Mouse (Mus musculus) urinary bladder, postnatal 4 days (tissue): ENCODE measurements around the gene Ncor2.

ENCODE experiments used
- DNase-seq, 2 experiments: peaks; one replicate each; pipeline ENCODE4 v3.0.0; 2021 to 2022; ENCODE audit warnings: low spot score in 2 of 2

Ncor2 gene

GRCm38 (mm10) chr5:125127920-125128319 lies 51.1 kb downstream of the Ncor2 start:
- no peak for DNase-seq

DNA sequence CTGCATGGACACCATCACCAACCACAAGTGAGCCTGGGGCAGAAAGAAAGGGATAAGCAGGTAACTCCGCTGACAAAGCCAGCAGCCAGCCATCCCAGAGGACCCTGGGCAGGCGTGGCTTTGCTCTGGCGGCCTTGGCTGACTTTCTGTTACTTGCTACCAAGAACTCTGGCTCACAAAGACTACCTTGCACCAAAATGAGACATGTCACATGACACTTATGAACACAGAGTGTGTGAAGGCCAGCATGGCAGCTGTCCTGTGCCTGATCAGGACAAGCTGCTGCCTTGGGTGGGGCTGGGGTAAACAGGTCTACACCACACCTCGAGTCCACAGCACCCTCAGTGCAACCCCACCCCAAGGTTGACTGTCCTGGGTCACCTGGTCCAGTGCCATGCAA lies 51.6 kb downstream of the Ncor2 start:
- no peak for DNase-seq

- no peak for DNase-seq
Measured at GRCm38 (mm10) chr5:125125966-125126464, 53.0 kb downstream of the Ncor2 start.

- DNase-seq, result no peak
Measured at GRCm38 (mm10) chr5:125125219-125125618, 53.8 kb downstream of the Ncor2 start.

DNA sequence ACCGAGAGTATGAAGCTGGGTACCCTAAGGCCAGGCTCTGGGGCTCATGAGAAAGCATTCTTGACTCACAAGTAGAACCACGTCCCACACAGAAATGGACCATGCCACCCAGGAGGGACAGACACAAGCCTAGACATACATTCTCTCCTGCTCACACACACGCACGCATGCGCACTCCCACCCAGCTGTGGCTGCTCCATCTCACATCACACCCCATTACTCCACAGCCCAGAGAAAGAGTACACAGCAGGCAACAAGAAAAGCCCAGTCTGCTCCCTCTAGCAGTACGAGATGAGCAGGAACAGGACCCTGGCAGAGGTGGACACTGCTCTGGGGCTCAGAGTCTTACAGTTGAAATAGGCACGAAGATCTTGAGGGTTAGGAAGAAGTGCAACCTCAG lies 55.0 kb downstream of the Ncor2 start:
- no peak for DNase-seq

- no peak for DNase-seq
Measured at GRCm38 (mm10) chr5:125123206-125123605, 55.8 kb downstream of the Ncor2 start.

DNA sequence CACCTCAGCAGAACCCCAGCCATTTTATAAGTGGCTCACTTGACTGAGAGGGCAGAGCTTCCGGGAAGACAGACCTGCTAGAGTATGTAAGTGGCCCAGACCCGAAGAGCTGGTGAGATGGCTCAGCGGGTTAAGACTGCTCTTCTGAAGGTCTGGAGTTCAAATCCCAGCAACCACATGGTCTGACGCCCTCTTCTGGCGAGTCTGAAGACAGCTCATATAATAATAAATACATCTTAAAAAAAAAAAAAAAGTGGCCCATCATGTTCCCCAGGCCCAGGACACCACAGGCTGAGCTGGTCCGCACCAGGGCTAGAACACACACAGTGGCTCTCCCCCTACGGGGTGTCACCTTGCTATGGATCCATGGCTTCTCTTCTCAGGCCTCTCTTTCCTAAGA lies 56.5 kb downstream of the Ncor2 start:
- no peak for DNase-seq

- no peak for DNase-seq
Measured at GRCm38 (mm10) chr5:125122049-125122448, 57.0 kb downstream of the Ncor2 start.

- no peak for DNase-seq
Measured at GRCm38 (mm10) chr5:125120517-125121303, 58.3 kb downstream of the Ncor2 start.

DNA sequence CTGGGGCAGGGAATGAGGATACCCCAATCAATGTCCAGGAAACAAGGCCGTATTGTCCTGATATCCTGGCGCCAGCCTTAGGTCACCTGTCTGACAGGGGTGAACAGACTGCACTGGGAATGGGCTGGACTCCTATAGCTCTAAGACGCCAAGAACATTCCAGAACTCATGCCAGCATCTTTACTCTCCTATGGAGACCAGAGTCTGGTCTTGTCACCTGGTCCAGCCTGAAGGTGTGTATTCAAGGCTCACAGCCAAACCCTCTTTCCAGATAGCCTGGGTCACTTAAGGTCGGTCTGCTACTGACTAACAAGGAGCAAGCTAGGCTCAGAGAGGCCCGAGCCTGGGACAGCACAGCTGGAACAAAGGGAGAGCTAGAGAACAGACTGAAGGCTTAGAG lies 61.8 kb downstream of the Ncor2 start:
- no peak for DNase-seq

GRCm38 (mm10) chr5:125113029-125113428 lies 66.0 kb downstream of the Ncor2 start:
- DNase-seq, result no peak

GRCm38 (mm10) chr5:125112588-125112987 lies 66.4 kb downstream of the Ncor2 start:
- no peak for DNase-seq

DNA sequence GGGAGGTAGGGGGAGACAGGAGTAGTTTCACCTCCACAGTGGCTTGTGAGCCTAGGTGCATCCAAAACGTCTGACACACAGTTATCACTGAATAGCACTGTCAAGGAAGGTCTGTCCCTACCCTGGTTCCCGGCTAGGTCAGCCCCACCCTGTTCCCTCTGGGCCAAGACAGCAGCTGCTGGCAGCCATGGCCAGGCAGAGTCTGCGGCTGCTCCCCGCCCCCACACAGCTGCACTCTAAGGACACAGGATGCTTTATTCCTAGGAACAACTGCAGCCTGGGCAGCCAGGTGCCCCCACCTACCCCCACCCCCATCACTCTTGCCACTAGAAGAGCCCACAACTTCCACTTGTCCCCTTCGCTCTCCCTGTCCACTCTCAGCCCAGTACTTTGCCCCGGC lies 67.9 kb downstream of the Ncor2 start:
- peak in 1 of 2 experiments; percentile 58 for DNase-seq

DNA sequence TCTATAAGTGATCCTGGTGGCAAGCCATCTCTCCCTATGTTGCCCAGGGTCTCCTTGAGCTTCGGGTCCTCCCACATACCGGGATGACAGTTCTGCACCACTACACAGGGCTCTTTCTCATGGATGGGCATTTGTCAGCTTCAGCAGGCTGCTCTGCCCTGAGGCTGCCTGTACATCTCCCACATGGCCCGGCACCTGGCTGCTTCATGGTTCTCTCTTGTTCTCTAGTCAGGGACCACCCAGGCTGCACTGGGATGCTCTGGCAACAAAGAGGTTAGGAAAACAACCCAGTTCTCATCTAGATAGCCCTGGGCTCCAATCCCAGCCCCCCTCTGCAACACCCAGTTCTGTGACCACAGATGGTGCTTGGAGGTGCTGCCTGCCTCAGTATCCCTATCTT lies 68.3 kb downstream of the Ncor2 start:
- no peak for DNase-seq

DNA sequence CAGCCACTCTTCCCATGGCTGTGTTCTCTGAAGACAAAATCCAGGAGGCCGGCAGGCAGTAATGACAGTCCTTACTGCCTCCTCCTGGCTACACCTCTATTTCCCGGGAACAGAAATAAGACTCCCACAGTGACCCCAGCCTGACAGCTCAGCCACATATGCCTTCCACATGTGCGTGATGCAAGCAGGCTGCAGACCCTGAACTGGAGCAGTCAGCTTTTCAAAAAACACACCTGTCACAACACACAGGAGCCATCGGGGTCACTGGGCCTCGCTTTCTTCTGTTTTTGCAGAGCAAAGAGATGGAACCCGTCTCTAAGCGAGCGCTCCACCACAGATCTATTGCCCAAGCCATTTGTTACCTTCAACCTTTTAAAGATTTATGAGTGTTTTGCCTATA lies 68.8 kb downstream of the Ncor2 start:
- no peak for DNase-seq

- DNase-seq, result peak in 1 of 2 experiments; percentile 50
Measured at GRCm38 (mm10) chr5:125107011-125107651, 71.9 kb downstream of the Ncor2 start.

DNA sequence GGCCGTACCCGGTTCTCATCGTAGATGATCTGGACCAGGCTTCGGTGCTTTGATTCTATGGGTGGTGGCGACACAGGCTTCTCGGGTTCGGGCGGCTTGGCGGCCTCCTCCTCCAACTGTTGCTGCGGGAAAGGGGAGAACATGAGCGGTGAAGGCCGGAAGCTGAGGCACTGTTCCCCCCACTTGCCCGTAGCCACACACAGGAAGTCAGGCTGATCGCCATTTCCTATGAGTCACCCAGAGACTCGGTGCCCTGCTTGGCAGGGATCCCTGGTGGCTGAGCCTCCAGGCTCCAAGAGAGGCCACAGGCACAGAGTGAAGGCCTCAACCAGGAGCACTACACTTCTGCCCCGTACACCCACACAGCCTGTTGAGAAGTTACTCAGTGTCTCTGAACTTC lies 72.8 kb downstream of the Ncor2 start:
- DNase-seq, result no peak

DNA sequence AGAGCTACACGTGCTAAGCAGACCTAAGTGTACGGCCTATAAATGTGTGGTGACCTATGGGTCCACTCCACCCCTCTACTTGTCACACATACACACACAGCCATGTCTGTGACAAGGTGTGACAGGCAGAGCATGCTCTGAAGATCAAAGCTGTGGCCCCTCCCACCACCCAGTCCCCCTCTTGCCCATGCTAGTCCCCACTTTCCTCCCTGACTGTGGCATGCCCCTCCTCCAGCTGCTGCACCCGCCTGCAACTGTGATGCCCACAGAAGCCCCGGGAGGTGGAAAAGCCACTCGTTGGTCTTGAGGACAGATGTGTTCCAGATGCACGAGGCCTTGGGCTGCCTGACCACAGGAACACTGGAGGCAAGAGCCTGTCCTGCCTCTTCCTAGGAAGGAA lies 74.2 kb downstream of the Ncor2 start:
- no peak for DNase-seq

DNA sequence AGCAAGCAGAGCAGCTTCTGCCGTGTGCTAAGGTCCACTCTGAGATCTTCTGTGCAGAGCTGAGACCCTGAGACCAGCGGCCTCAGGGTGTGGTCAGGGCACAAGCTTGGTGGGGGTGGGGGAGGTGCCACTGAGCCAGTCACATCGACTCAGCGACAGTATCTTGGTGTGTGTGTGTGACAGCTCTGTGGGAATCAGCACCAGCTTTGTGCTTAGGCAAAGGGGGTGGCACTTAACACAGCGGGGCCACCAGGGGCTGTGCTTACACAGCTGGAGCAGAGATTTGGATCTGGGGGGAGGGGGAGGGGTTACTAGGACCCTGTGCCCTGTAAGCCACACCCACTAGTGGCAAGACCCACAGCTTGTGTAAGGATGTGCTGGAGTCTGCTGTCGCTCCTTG lies 75.6 kb downstream of the Ncor2 start:
- no peak for DNase-seq

DNA sequence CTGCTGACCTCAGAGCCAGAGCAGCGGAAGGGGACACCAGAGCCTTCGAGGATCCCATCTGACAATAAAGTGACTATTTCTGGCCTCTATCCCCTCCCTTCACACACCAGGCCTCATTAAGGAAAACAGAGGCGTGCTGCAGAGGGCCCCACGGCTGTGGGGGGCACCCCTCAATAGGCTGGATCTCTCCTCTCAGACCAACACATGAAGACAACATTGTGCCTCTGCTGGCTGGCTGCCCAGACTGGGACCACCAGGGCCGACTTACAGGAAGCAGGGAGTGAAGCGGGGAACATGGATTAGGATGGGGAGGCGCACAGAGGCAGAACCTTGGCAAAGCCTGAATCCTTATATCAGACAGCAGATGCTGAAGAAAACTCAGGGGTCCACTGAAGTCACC lies 76.1 kb downstream of the Ncor2 start:
- DNase-seq, result peak in 1 of 2 experiments; percentile 32

GRCm38 (mm10) chr5:125102352-125102751 lies 76.7 kb downstream of the Ncor2 start:
- DNase-seq, result no peak

GRCm38 (mm10) chr5:125099785-125100350 lies 79.2 kb downstream of the Ncor2 start:
- DNase-seq, result no peak

DNA sequence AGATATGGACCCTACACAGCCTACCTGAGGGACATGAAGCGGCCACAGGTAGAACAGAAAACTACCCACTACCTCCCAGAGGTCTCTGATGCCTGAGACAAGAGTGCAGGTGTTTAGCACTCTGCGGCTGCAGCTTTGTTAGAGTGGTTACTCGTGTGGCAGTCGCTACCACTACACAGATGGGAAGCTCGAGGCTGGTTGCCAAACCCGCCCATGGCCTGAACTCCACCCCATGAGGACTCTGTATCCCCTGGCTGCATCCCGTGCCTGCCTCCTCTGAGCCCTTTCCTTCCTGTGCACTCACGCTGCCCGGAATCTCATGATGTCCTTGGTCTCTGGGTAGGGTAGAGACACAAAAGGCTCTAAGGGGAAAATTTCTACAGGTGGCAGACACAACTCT lies 80.3 kb downstream of the Ncor2 start:
- DNase-seq, result no peak
